Comparison of ENCODE assay signal across 9 mouse cellular contexts in the genomic region with DNA sequence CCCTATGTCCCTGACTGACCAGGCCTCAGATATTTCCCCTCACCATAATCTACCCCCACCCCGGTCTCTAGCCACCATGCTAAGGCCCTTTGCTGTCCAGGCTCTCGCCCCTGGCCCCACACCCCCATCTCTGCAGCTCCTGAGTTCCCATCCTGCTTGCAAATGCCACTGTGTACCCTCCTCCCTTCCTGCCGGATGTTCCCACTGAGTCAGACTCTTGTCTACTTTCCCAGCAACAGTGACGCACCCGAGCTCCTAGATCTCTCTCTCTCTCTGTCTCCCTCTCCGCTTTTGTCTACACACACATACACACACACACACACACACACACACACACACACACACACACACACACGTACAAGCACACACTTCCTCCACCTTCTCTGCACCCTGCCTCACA. TPM values are rescaled to one million over a fixed set of nuclear protein-coding genes. Genes with fewer than 3 reads are reported as not detected.
DNase-seq lines count a peak whose midpoint lies in the region; ATAC-seq and TF ChIP-seq lines count a peak whose summit lies in the region.
"Had no signal": no experiment of that assay in that cellular context is flagged by ENCODE, and none has a peak within 500 bp of the region (broad histone marks: within the 10 kb centered on the region; RNA-seq: fewer than 3 reads in every experiment).

No protein-coding gene starts in this region.

- H3K4me1 ChIP-seq in midbrain, embryonic 12.5 days, result peaks cover 44% of the 10 kb centered on the region
- H3K4me1 ChIP-seq in midbrain, embryonic 16.5 days (ENCODE audit: control insufficient read depth, insufficient read depth, low read length), result peaks cover 23% of the 10 kb centered on the region
- H3K4me1 ChIP-seq in forebrain, embryonic 12.5 days, result peaks cover 41% of the 10 kb centered on the region
- H3K4me1 ChIP-seq in hindbrain, embryonic 15.5 days (replicated peaks), result peaks cover 35% of the 10 kb centered on the region
- peaks cover 38% of the 10 kb centered on the region for H3K4me1 ChIP-seq in lung, adult 2 months (ENCODE audit: control insufficient read depth, insufficient read depth, low read length)

- no peak overlapping the region for H3K4me3 ChIP-seq in midbrain, embryonic 12.5 days
- no peak overlapping the region for H3K4me3 ChIP-seq in midbrain, embryonic 16.5 days (ENCODE audit: low read depth, low read length)
- no peak overlapping the region for H3K4me3 ChIP-seq in forebrain, embryonic 12.5 days (replicated peaks)
- no peak overlapping the region for H3K4me3 ChIP-seq in hindbrain, embryonic 15.5 days
- no peak overlapping the region for H3K4me3 ChIP-seq in lung, adult 2 months (replicated peaks; ENCODE audit: extremely low read depth, low read depth, low read length)
- H3K4me3 ChIP-seq: limb, embryonic 12.5 days had no signal

- TF ChIP-seq POLR2A in lung, adult 2 months (IDR thresholded peaks at IDR 0.05; ENCODE audit: borderline replicate concordance, extremely low read depth, low read depth, low read length), result peak; percentile 73; the same call in 1 of the 2 replicates

- TF ChIP-seq CTCF in lung, adult 2 months (IDR thresholded peaks at IDR 0.05; ENCODE audit: insufficient read depth, low read length), result no peak

- no peak overlapping the region for H3K4me2 ChIP-seq in midbrain, embryonic 12.5 days (replicated peaks)
- H3K4me2 ChIP-seq in midbrain, embryonic 16.5 days (ENCODE audit: low read length), result no peak overlapping the region
- H3K4me2 ChIP-seq in forebrain, embryonic 12.5 days, result no peak overlapping the region
- no peak overlapping the region for H3K4me2 ChIP-seq in hindbrain, embryonic 15.5 days

- H3K27me3 ChIP-seq in midbrain, embryonic 12.5 days, result peaks cover 35% of the 10 kb centered on the region
- H3K27me3 ChIP-seq in midbrain, embryonic 16.5 days (ENCODE audit: control insufficient read depth, insufficient read depth, low read depth, low read length), result no peaks in the 10 kb centered on the region
- H3K27me3 ChIP-seq in forebrain, embryonic 12.5 days, result peaks cover 41% of the 10 kb centered on the region
- 0 out of 2 replicates have a peak, but pooled peaks cover 4% of the 10 kb centered on the region for H3K27me3 ChIP-seq in hindbrain, embryonic 15.5 days

- no peaks in the 10 kb centered on the region for H3K36me3 ChIP-seq in midbrain, embryonic 12.5 days
- no peaks in the 10 kb centered on the region for H3K36me3 ChIP-seq in midbrain, embryonic 16.5 days (ENCODE audit: control insufficient read depth, insufficient read depth, low read length)
- no peaks in the 10 kb centered on the region for H3K36me3 ChIP-seq in forebrain, embryonic 12.5 days (replicated peaks)
- no peaks in the 10 kb centered on the region for H3K36me3 ChIP-seq in hindbrain, embryonic 15.5 days
- H3K36me3 ChIP-seq: limb, embryonic 12.5 days had no signal

- 70% methylated on average over 7 of the region's 7 CpGs for WGBS in midbrain, embryonic 12.5 days
- 65% methylated on average over 7 of the region's 7 CpGs for WGBS in midbrain, embryonic 16.5 days
- 51% methylated on average over 6 of the region's 7 CpGs for WGBS in forebrain, embryonic 12.5 days
- WGBS in hindbrain, embryonic 15.5 days, result 66% methylated on average over 7 of the region's 7 CpGs
- 35% methylated on average over 7 of the region's 7 CpGs for WGBS in lung, adult 2 months

- H3K9ac ChIP-seq in midbrain, embryonic 12.5 days (replicated peaks), result no peak overlapping the region
- no peak overlapping the region for H3K9ac ChIP-seq in midbrain, embryonic 16.5 days (ENCODE audit: low read depth, low read length)
- no peak overlapping the region for H3K9ac ChIP-seq in forebrain, embryonic 12.5 days
- no peak overlapping the region for H3K9ac ChIP-seq in hindbrain, embryonic 15.5 days

- peak overlapping the region; percentile 97 for H3K27ac ChIP-seq in midbrain, embryonic 12.5 days (replicated peaks)
- H3K27ac ChIP-seq in midbrain, embryonic 16.5 days (ENCODE audit: low read length), result no peak overlapping the region; the same call in 1 of the 2 replicates
- peak overlapping the region; percentile 98; the same call in 1 of the 2 replicates for H3K27ac ChIP-seq in forebrain, embryonic 12.5 days
- H3K27ac ChIP-seq in hindbrain, embryonic 15.5 days (replicated peaks), result peak overlapping the region; percentile 85

- H3K9me3 ChIP-seq in midbrain, embryonic 12.5 days, result no peaks in the 10 kb centered on the region
- no peaks in the 10 kb centered on the region for H3K9me3 ChIP-seq in midbrain, embryonic 16.5 days (replicated peaks; ENCODE audit: control insufficient read depth, low read length, poor library complexity, severe bottlenecking)
- no peaks in the 10 kb centered on the region for H3K9me3 ChIP-seq in forebrain, embryonic 12.5 days
- no peaks in the 10 kb centered on the region for H3K9me3 ChIP-seq in hindbrain, embryonic 15.5 days
- H3K9me3 ChIP-seq: limb, embryonic 12.5 days had no signal

- DNase-seq in lung, adult 2 months, result peak; percentile 50
- DNase-seq in gastrocnemius, postnatal 10 days, result no peak
- DNase-seq in spleen, adult 18-20 months, result no peak

- ATAC-seq in midbrain, embryonic 12.5 days (ENCODE audit: low FRiP score, low read depth), result no peak
- ATAC-seq in midbrain, embryonic 16.5 days, result no peak
- no peak for ATAC-seq in forebrain, embryonic 12.5 days (ENCODE audit: low FRiP score)
- no peak for ATAC-seq in hindbrain, embryonic 15.5 days (ENCODE audit: low FRiP score, low read depth)
- ATAC-seq in granulocyte monocyte progenitor cell, adult 5-6 weeks (replicated peaks; ENCODE audit: poor library complexity, severe bottlenecking), result no peak

RNA-seq across cellular contexts. Expression of a gene that starts 1.0 kb away (rescaled TPM):
- polyA plus RNA-seq in midbrain, embryonic 12.5 days (2016; fragmentation: Nextera tagmentation; extraction: Ambion mirVana), result 1.9 and 2.2 TPM in 2 replicates
- polyA plus RNA-seq in midbrain, embryonic 16.5 days (2015; fragmentation: Nextera tagmentation; extraction: Ambion mirVana), result 1.2 and 1.6 TPM in 2 replicates
- 2.8 TPM in 2 replicates for polyA plus RNA-seq in forebrain, embryonic 12.5 days (2016; fragmentation: Nextera tagmentation; extraction: Ambion mirVana)
- polyA plus RNA-seq in hindbrain, embryonic 15.5 days (2015; fragmentation: Nextera tagmentation; extraction: Ambion mirVana), result 1.0 and 1.5 TPM in 2 replicates
- polyA plus RNA-seq in lung, adult 2 months (2012; rRNA removed), result 20.8 and 27.6 TPM in 2 replicates
- 1 to 10 TPM; 5.7 to 8.5 TPM for total RNA-seq in gastrocnemius, postnatal 10 days (2021)
- total RNA-seq in granulocyte monocyte progenitor cell, adult 5-6 weeks (2014; fragmentation: Nextera tagmentation), result 0.92 and 2.3 TPM in 2 replicates
- total RNA-seq in granulocyte monocyte progenitor cell, adult 5-6 weeks (2017), result 0.26 and 0.82 TPM in 2 replicates

RNA-seq across cellular contexts. Expression of a gene that starts 9.1 kb away (rescaled TPM):
- polyA plus RNA-seq in midbrain, embryonic 12.5 days (2016; fragmentation: Nextera tagmentation; extraction: Ambion mirVana), result not detected in 2 replicates
- not detected in 2 replicates for polyA plus RNA-seq in midbrain, embryonic 16.5 days (2015; fragmentation: Nextera tagmentation; extraction: Ambion mirVana)
- polyA plus RNA-seq in forebrain, embryonic 12.5 days (2016; fragmentation: Nextera tagmentation; extraction: Ambion mirVana), result not detected in 2 replicates
- not detected in 2 replicates for polyA plus RNA-seq in hindbrain, embryonic 15.5 days (2015; fragmentation: Nextera tagmentation; extraction: Ambion mirVana)
- polyA plus RNA-seq in lung, adult 2 months (2012; rRNA removed), result 2.2 and 70.4 TPM in 2 replicates
- total RNA-seq in gastrocnemius, postnatal 10 days (2021), result not detected
- not detected in 2 replicates for total RNA-seq in granulocyte monocyte progenitor cell, adult 5-6 weeks (2014; fragmentation: Nextera tagmentation)
- not detected in 2 replicates for total RNA-seq in granulocyte monocyte progenitor cell, adult 5-6 weeks (2017)
- polyA plus RNA-seq: limb, embryonic 12.5 days had no signal

RNA-seq across cellular contexts. Expression of a gene that starts 16.1 kb away (rescaled TPM):
- 17.5 and 17.8 TPM in 2 replicates for polyA plus RNA-seq in midbrain, embryonic 12.5 days (2016; fragmentation: Nextera tagmentation; extraction: Ambion mirVana)
- polyA plus RNA-seq in midbrain, embryonic 16.5 days (2015; fragmentation: Nextera tagmentation; extraction: Ambion mirVana), result 72.3 and 77.0 TPM in 2 replicates
- 11.5 and 14.1 TPM in 2 replicates for polyA plus RNA-seq in forebrain, embryonic 12.5 days (2016; fragmentation: Nextera tagmentation; extraction: Ambion mirVana)
- polyA plus RNA-seq in hindbrain, embryonic 15.5 days (2015; fragmentation: Nextera tagmentation; extraction: Ambion mirVana), result 71.6 and 73.5 TPM in 2 replicates
- 5.8 and 9.2 TPM in 2 replicates for polyA plus RNA-seq in lung, adult 2 months (2012; rRNA removed)
- under 1 TPM; 0.34 to 0.35 TPM for total RNA-seq in gastrocnemius, postnatal 10 days (2021)
- total RNA-seq in granulocyte monocyte progenitor cell, adult 5-6 weeks (2014; fragmentation: Nextera tagmentation), result not detected in 2 replicates
- total RNA-seq in granulocyte monocyte progenitor cell, adult 5-6 weeks (2017), result not detected in 2 replicates

RNA-seq across cellular contexts. Expression of a gene that starts 17.9 kb away (rescaled TPM):
- 25.1 TPM in 2 replicates for polyA plus RNA-seq in midbrain, embryonic 12.5 days (2016; fragmentation: Nextera tagmentation; extraction: Ambion mirVana)
- 17.9 and 18.9 TPM in 2 replicates for polyA plus RNA-seq in midbrain, embryonic 16.5 days (2015; fragmentation: Nextera tagmentation; extraction: Ambion mirVana)
- polyA plus RNA-seq in forebrain, embryonic 12.5 days (2016; fragmentation: Nextera tagmentation; extraction: Ambion mirVana), result 22.3 and 24.4 TPM in 2 replicates
- 18.9 and 20.6 TPM in 2 replicates for polyA plus RNA-seq in hindbrain, embryonic 15.5 days (2015; fragmentation: Nextera tagmentation; extraction: Ambion mirVana)
- polyA plus RNA-seq in lung, adult 2 months (2012; rRNA removed), result 18.1 and 23.5 TPM in 2 replicates
- 1 to 10 TPM; 6.0 to 8.6 TPM for total RNA-seq in gastrocnemius, postnatal 10 days (2021)
- total RNA-seq in granulocyte monocyte progenitor cell, adult 5-6 weeks (2014; fragmentation: Nextera tagmentation), result 27.9 and 30.3 TPM in 2 replicates
- 15.0 and 24.8 TPM in 2 replicates for total RNA-seq in granulocyte monocyte progenitor cell, adult 5-6 weeks (2017)

RNA-seq across cellular contexts. Expression of a gene that starts 35.2 kb away (rescaled TPM):
- polyA plus RNA-seq in midbrain, embryonic 12.5 days (2016; fragmentation: Nextera tagmentation; extraction: Ambion mirVana), result 0.17 and 0.50 TPM in 2 replicates
- 0.44 and 0.50 TPM in 2 replicates for polyA plus RNA-seq in midbrain, embryonic 16.5 days (2015; fragmentation: Nextera tagmentation; extraction: Ambion mirVana)
- 0.19 and 0.36 TPM in 2 replicates for polyA plus RNA-seq in forebrain, embryonic 12.5 days (2016; fragmentation: Nextera tagmentation; extraction: Ambion mirVana)
- 0.80 and 0.96 TPM in 2 replicates for polyA plus RNA-seq in hindbrain, embryonic 15.5 days (2015; fragmentation: Nextera tagmentation; extraction: Ambion mirVana)
- polyA plus RNA-seq in lung, adult 2 months (2012; rRNA removed), result 11.8 and 15.2 TPM in 2 replicates
- 1 to 10 TPM in 1 of 2 experiments, under 1 TPM in 1; 0.40 to 1.1 TPM for total RNA-seq in gastrocnemius, postnatal 10 days (2021)
- 99.1 and 108 TPM in 2 replicates for total RNA-seq in granulocyte monocyte progenitor cell, adult 5-6 weeks (2014; fragmentation: Nextera tagmentation)
- total RNA-seq in granulocyte monocyte progenitor cell, adult 5-6 weeks (2017), result 54.3 and 70.7 TPM in 2 replicates
